Mouse (Mus musculus) kidney, adult 2 months (tissue): Measurements from ENCODE around the gene Mrpl37.

Source experiments
- CTCF ChIP-seq: fragments of 200-500 bp; conservative IDR thresholded peaks from 2 replicates; pipeline ENCODE4 v1.5.1; 2011; ENCODE audit warnings: low read depth, mild to moderate bottlenecking, control low read depth, low read length, moderate library complexity, mixed read lengths; ENCODE audit not compliant: insufficient read depth, insufficient read length
- POLR2A ChIP-seq: fragments of 200-500 bp; IDR thresholded peaks from one replicate; pipeline ENCODE4 v1.6.1; 2011; ENCODE audit warnings: low read depth, low read length, control low read depth

GRCm38 (mm10) chr4:107013817-107014260 lies 52.8 kb downstream of the Mrpl37 start:
- TF ChIP-seq CTCF: no peak
- no peak for TF ChIP-seq POLR2A
